Mouse (Mus musculus) kidney, adult 2 months (tissue): ENCODE results near the gene Lcat.

ENCODE experiments used
- CTCF ChIP-seq: fragments of 200-500 bp; conservative IDR thresholded peaks from 2 replicates; pipeline ENCODE4 v1.5.1; 2011; ENCODE audit warnings: low read depth, mild to moderate bottlenecking, control low read depth, low read length, moderate library complexity, mixed read lengths; ENCODE audit not compliant: insufficient read depth, insufficient read length
- POLR2A ChIP-seq: fragments of 200-500 bp; IDR thresholded peaks from one replicate; pipeline ENCODE4 v1.6.1; 2011; ENCODE audit warnings: low read depth, low read length, control low read depth

GRCm38 (mm10) chr8:105991546-105991945 is 48.4 kb upstream of the Lcat start:
- no peak for TF ChIP-seq POLR2A
- TF ChIP-seq CTCF, result no peak
